Mouse (Mus musculus): ENCODE results near the gene Wdr60.

- TF ChIP-seq CTCF (IDR thresholded peaks at IDR 0.05; ENCODE audit: low read depth) (no peak), EP300 (IDR thresholded peaks at IDR 0.05; ENCODE audit: low read depth) (no peak)
Measured at GRCm38 (mm10) chr12:116306042-116306441, 43.2 kb upstream of the Wdr60 start.
